Mouse (Mus musculus): Measurements from ENCODE around the gene Bphl.
"Not testable (repeated sequence)": the region's sequence is repeated elsewhere in the genome, so short reads cannot be mapped to it uniquely, and the experiment has no call there.

Gene Bphl

DNA sequence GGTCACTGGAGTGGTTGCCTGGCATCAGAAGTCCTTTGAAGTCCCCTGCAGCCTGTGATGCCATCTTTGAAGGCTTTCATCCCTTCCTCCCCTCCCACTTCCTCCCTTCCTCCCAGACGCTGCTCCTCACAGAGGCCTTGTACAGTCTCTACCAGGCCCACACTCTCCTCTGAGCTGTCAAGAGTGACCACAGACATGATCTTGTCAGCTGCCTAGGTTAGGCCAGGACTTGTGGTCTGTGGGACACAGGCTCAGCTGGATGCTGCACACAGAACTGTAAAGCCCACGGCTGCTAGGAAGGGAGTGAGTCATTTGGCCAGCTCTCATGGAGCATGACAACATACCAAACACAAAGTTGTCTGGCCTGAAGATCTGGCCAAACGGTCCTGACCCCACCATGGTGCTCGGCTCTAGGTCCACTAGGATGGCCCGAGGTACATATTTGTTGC is 50.8 kb downstream of the Bphl start:
- not testable (repeated sequence) for DNase-seq (ENCODE audit: low read depth)

DNA sequence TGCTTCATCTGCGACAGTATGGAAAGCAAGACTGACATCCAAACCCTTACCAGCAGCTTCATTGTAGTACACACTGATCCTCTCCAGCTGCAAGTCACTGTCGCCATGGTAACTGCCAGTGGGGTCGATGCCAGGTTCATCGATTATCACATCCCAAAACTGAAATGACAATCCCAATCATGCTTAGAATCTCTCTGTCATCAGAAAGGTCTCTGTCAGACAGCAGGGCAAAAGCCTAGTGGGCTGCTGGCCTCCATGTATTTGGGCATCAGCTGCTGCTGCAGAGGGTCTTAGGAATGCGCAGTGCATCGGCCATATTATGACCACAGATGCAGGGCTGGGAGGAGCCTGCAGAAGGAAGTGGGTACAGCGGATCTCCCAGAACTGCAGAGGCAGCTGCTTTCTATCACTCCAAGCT is 51.5 kb downstream of the Bphl start:
- peak; percentile 33 for DNase-seq (ENCODE audit: low read depth)

DNA sequence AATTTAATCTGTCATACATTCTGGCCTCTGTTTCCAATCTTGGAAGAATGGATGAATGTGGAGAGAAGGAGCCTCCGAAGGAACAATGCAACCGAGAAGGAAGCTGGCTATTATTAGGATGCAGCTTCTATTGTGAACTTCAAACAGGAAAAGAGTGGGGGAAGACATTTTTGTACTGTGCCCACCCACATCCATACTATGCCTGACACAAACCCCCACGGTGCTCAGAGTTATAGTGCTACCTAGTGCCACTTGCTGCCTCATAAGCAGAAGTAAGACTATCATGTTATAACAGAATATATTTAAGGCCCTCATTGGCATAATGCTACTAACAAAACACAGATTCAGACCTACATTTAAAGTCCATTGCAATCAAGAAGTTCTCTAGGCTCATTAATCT is 52.0 kb downstream of the Bphl start:
- no peak for DNase-seq (ENCODE audit: low read depth)

DNA sequence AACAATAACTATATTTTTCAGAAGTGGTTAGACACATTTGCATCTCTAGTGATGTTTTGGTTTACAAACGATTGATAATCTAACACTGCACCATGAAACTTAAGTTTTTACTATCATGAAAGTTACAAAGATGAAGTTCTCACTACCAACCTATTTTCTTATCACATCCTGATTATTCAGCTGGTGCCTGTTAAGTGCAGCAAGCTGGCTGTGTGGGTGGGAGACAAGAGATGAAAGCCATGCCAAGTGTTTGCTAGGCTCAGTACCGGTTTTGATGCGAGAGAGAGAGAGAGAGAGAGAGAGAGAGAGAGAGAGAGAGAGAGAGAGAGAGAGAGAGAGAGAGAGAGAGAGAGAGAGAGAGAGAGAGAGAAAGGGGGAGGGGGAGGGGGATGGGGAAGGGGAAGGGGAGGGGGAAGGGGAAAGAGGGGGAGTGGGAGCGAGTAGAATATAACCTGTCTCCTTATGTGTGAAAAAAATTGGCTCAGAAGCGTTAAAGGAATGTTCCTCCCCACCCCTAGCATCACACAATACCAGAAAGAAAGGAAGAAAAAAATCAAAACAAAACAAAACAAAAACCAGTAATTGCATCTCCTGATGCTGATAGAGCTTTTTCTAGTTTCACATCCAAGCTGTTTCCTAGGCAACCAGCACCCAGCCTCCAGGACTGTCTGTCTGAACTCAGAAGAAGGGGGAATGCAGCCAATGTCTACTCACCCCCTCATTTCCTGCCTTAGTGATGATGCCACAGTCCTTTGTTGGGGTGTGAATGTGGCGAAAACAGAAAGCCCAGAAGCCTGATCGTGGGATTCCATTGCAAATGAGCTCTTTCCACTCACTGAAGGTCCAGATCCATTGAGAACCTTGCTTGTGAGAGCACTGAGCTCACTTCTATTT is 58.4 kb downstream of the Bphl start:
- peak; percentile 66 for DNase-seq (ENCODE audit: low read depth)

DNA sequence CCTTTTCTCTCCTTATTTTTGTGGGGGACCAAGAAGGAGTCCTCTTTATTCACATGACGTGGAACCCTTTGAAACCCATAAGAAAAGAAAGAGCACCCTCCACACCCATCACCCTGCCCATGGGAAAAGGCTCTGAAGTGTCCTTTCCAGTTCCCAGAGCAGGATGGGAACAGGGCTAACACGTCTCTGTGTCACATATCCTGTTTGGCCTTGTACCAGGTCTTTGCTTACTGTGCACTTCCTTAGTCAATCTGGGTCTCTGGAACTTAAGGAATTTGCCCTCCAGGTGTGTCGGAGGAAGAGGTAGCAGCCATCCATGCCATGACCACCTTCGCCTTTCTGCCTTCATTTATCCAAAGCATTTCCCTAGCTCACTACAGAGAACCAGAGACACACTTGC is 59.1 kb downstream of the Bphl start:
- no peak for DNase-seq (ENCODE audit: low read depth)

DNA sequence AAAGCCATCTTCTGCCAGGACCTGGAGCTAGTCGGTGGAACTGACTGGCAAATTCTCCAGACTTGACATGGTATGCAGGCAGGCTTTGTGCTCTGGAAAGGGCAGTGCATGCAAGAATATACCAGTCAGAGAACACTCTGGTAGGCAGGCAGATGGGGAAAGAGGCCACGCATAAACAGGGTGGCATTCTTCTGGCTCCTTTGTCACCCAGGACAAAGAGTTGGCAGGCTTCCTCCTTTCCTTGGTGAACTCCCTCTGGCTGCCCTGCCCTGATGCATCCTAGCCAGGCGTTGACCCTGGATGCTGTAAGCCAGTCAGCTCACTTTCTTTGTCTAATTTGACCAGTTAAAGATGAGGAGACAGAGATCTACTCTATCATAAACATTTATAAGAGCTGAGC is 59.7 kb downstream of the Bphl start:
- DNase-seq (ENCODE audit: low read depth) = no peak

DNA sequence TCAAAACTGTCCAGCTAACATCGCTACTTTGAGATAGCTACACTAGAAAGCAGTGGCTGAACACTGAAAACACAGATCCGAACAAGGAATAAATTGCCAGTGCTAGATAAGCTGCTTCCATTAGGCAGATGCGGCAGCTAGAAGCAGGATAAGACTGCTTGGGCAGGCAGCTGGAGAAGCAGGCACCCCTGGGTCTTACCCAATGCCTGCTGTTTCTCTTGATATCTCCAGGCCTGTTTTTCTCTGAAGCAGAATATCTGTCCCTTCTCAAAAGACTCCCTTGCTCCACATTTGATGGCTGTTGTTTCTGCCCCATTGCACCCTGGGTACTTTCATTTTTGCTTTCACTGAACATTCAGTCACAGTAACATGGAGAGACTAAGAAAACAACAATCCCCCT is 63.3 kb downstream of the Bphl start:
- no peak for DNase-seq (ENCODE audit: low read depth)

DNA sequence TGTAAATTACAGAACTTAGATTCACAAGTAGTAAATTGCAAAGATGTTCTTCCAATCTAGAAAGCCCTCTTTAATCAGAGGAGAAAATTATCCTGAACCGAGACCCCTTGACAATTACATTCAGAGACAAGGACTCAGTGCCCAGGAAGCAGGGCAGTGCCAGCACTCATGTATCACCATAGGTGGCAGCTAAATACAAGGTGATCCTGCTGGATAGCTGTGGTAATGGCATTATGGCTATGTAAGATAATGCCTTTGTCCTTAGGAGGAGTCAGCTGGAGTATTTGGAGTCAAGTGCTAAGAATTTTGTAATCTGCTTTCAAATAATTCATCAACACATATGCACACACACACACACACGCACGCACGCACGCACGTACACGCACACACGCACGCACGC is 63.9 kb downstream of the Bphl start:
- DNase-seq (ENCODE audit: low read depth) = no peak

DNA sequence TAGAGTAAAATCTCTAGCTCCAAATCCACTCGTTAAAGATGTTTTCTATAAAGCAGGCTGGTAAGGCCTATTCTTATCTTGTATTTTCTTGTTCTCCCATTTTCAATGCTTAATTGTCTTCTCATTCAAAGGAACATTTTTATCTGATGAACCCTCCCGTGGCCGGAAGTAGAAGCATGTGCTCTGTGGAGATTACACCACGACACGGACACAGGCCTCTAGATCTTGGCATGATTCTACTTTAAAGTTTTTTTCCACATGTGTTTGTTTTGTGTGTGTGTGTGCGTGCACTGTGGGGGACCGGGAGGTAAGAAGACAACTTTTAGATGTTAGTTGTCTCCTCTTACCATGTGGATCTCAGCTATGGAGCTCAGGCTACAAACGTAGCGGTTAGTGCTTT is 64.5 kb downstream of the Bphl start:
- DNase-seq (ENCODE audit: low read depth) = no peak

DNA sequence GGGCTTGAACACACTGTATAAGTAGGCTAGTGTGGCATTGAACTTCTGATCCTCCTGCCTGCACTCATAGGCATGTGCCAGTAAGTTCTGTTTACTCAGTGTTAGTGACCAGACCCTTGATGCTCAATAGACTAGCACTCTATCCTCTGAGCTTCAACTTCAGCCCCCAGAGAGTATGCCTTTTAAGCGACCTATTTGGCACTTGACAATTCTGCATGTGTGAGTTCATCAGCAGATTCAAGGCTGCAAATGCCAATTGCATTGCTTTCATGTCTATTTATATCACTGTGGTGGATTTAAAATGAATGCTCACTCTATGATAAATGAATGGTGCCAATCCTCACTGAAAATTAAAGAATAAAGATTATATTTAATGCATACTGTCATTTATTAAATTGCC is 68.0 kb downstream of the Bphl start:
- no peak for DNase-seq (ENCODE audit: low read depth)

DNA sequence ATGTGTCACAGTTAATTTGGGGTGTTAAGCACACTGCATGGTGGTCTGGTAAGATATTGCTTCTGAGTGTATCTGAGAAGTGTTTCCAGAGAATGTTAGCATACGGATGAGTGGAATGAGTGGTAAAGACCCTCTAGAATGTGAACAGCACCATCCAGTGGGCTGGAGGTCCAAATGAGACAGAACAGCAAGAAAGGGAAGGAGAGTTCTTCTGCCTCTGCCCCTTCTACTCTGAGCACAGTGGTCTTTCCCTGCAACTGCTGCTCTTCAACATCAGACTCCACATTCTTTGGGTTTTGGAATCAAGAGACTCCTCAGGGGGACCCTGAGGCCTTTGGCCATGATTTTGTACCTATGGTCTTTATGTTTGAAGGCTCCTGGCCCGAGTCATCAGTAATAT is 68.9 kb downstream of the Bphl start:
- no peak for DNase-seq (ENCODE audit: low read depth)

DNA sequence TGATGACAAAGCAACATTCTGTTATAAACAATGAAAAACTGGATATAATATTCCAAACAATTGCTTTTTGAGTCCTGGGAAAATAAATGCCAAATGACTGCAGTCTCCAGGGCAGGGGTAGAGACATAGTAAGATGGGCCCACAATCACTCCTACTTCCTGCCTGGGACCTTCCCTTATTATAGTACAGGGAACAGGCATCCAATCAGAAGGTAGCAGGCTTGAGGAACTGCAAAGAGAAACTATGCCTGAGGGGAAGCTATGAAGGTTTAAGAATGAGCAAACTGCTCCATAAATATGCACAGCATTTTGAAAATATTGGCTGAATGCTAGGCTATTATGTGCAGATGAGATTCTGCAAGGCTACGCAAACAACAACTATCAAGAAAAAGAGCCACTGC is 69.6 kb downstream of the Bphl start:
- no peak for DNase-seq (ENCODE audit: low read depth)

DNA sequence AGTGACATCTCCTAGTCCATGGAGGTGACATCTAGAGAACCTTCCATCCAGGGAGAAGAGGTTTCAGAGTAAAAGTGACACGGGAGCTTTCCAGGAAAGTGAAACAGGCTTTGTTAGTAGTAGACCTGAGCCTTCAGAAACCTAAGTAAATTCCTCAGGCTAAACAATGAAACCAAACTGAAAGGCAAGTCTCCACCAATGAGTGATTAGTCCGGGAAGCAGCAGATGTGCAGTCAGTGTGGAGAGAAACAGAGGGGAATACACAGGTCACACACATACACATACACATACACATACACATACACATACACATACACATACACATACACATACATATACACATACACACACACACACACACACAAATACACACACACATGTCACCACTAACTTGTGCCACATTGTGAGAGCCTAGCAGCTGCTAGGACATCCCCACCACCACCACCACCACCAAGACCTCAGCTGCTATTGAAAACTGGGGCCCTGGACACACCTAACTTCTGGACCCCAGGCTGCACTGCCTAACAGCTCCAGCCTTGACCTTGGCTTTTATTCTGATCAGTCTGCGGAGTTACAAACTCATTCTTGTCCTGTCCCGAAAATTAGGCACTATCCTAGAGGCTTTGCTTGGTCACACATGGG is 71.8 kb downstream of the Bphl start:
- DNase-seq (ENCODE audit: low read depth) = no peak

DNA sequence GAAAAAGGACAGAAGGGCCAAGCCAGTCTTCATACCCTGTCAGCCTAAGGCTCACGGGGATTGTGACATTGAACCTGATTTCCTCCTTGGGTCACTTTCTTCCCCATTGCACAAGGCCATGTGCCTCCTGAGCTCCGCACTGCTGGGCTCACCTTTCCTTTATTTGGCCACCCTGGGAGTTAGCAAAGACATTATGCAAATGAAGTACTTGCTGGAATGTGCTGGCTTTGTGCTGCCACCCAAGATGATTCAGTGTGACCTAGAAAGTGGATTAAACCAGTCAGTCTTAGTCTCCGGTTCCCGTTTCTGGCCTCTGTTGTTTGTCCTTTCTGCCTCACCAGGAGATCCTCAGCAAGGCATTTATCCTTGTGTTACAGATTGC is 72.3 kb downstream of the Bphl start:
- DNase-seq (ENCODE audit: low read depth) = no peak

DNA sequence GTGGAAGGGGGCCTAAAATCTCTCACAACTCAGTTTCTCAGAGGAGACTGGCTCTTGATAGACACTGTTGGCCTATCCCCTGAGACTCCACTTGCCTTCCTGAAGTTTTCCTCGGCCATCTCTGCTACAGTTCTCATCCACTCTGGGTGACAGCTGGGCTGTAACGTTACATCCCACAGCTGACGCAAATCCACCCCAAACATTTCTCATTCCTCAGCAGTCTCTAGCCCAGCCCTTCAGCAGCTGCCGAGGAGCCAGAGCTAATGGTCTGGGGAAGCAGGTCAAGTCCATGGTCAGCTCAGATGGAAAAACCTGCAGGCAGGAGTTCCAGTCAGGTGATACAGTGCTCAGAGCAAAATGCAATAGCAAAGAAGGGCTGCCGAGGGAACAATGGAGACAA is 73.6 kb downstream of the Bphl start:
- no peak for DNase-seq (ENCODE audit: low read depth)

DNA sequence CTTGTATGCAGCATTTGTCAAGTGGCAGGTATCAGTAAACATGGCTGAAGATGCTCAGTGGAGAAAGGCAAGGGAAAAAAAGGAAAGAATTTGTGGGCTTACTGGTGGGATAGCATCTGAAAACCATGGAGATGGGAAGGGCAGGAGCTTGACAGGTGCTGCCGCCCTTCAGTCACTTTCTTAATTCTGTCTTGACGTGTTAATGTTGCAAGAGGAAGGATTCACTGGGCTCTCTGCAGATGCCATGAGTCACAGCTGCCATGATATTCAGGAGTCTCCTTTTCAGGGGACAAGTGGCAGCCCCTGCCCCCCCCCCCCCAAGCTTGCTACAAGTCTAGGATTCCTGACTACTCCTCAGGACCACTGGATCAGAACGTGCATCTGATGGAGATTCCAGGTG is 74.5 kb downstream of the Bphl start:
- no peak for DNase-seq (ENCODE audit: low read depth)

DNA sequence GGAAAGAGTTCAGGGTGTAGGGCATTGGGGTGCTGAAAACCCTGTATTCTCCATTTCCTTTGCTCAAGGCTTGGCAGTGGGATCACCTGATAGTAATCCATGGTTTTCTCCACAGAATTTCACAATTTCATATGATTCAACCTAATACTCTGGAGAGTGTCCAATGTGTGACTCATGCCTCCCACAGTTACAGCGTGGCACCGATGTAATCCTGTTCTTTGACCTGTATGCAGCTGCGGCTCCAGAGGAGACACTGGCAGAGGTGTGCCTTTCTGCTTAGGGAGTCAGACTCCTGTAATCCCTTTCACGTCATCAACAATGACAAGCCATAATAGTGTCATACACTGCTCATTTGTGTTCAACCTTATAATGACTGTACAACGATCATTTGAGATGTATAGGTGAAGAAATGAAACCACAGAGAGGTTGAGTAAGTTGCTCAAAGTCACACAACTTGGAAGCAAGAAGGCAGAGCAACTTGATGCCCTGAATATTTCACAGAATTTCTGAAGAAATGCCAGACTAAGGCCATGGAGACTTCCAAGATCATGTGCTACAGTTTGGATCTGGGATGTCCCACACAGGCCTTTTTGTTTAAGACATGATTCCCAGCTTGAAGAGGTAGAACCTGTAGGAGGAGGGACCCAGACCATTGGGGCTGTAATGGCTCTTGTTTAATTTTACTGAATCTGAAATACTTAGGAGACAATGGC is 75.1 kb downstream of the Bphl start:
- DNase-seq (ENCODE audit: low read depth) = no peak

DNA sequence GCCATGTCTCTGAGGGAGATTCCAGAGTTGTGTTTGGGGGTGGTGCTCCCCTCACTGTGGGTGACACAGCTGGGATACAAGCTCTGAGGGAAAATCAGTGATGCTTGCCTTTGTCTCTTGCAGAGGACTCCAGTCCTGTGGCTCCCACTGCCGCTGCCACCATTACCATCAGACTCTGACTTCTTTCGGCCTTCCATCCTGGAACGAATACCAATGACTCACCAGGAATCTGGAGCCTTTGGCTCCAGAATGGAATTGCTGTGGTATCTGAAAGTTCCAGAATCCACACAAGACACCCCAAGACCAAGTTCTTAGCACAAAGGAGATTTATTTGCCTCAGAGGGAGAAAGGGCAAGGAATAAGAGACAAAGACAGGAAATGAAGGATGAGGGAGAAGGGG is 75.7 kb downstream of the Bphl start:
- DNase-seq (ENCODE audit: low read depth) = no peak

DNA sequence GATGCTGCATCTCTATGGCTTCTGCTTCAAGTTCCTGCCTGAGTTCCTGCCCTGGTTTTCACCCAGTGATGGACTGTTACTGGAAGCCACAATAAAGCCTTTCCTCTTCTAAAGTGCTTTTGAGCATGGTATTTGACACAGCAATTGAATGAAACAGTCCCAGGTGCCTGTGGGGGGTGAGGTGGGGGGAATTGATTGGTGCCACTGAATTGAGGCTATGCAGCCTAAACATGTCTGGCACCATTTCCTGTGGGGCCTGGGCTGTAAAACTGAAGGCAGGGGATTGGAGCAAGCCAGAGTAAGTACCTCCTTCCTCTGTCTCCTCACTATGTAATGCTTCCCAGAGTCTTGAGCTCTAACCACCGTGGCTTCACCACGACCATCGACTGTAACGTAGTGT is 77.3 kb downstream of the Bphl start:
- DNase-seq (ENCODE audit: low read depth) = no peak

DNA sequence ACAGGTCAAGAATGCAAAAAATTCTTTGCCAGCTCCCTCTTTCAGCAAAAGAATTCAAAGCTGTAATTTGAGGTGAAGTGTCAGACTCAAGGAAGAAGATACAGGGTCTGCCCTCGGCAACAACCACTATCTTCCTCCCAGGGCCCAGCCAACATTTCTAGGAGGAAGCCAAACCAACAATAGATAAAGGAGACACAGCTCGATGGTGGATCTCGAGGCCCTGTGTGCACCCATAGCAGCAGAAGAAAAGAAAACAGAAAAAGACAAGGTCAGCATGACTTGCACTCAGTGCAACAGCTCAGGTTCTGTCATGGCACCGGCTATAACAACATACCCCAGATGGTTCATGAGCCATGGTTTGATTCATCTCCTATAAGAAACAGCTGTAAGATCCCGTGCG is 79.1 kb downstream of the Bphl start:
- DNase-seq (ENCODE audit: low read depth) = no peak

DNA sequence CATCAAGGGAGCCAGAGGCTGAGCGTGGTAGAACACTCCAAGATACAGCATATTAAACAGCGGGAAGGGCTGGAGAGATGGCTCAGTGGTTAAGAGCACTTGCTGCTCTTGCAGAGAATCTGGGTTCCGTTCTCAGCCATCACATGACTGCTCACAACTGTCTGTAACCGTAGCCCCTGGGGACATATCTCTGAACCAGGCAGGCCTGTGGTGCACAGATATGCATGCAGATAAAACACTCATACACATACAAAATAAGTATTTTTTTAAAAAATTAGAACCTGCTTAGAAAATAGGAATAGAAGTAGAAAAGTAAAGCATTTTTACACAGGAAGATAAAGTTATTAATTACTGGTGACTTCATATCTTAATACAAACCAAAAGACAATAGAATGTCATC is 81.4 kb downstream of the Bphl start:
- DNase-seq (ENCODE audit: low read depth) = no peak

DNA sequence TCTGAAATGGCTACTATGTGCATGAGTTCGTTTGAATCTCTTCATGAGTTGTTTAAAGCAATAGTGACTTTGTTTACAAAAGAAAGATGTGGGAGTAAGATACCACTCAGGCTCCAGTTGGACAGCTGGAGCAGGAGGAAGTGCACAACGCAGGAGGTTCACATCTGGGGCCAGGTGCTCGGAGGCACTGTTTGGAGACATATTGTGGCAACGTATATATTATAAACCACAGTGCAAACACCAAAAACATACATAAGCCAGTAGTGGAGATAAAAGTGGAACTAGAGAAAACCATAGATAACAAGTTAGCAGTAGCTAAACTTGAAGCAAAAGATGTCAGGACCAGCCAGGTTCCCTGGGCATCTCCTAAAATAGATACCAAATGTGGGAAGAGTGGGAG is 82.0 kb downstream of the Bphl start:
- DNase-seq (ENCODE audit: low read depth) = no peak

DNA sequence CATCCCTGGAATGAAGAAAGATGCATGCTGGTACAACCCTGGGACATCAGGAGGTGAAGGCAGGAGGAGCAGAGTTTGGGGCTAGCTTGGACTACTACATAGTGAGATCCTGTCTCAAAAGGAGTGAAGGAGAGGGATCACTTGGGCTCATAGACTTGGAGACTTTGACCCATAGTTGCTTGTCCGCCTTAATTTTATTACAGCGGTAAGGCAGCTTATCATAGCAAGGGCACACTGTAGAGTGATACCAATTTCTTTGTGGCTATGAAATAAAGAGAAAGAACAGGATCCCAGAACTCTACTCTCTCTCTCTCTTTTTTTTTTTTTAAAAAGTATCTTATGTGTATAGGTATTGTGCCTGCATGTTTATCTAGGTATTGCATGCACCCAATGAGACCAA is 83.1 kb downstream of the Bphl start:
- no peak for DNase-seq (ENCODE audit: low read depth)

Data from induced T-regulatory cell, adult 2 months (primary cell).